Mouse (Mus musculus) heart, embryonic 10.5 days (tissue): ENCODE results near the gene Wdpcp. TPM values are rescaled to one million over a fixed set of nuclear protein-coding genes. Genes with fewer than 3 reads are reported as not detected.

Source experiments
- DNase-seq: peaks from one replicate; pipeline ENCODE4 v3.0.0-alpha.2; 2017; ENCODE audit warnings: low spot score
- H3K27ac ChIP-seq: fragments of 300-500 bp; sonication (generic); 2 replicates; pipeline ENCODE4 v1.5.1; 2016; ENCODE audit warnings: mild to moderate bottlenecking
- H3K27me3 ChIP-seq: fragments of 300-500 bp; sonication (generic); 2 replicates; pipeline ENCODE4 v1.6.1; 2016; ENCODE audit warnings: mild to moderate bottlenecking; ENCODE audit not compliant: poor library complexity, insufficient read depth, severe bottlenecking
- H3K36me3 ChIP-seq: fragments of 300-500 bp; sonication (generic); 2 replicates; pipeline ENCODE4 v1.6.1; 2016; ENCODE audit warnings: mild to moderate bottlenecking, moderate library complexity
- H3K4me1 ChIP-seq: fragments of 300-500 bp; sonication (generic); 2 replicates; pipeline ENCODE4 v1.6.1; 2016; ENCODE audit warnings: mild to moderate bottlenecking
- H3K4me3 ChIP-seq: fragments of 300-500 bp; sonication (generic); 2 replicates; pipeline ENCODE4 v1.5.1; 2016; ENCODE audit warnings: mild to moderate bottlenecking, moderate library complexity
- H3K9me3 ChIP-seq: fragments of 300-500 bp; sonication (generic); 2 replicates; pipeline ENCODE4 v1.6.1; 2016; ENCODE audit warnings: mild to moderate bottlenecking, moderate library complexity
- WGBS: fragments of 180-500 bp; shearing (Covaris S2); methylation state at CpG from one replicate; pipeline ENCODE4 v1.1.7; 2016; 5-methylcytosine and 5-hydroxymethylcytosine counted together
- polyA plus RNA-seq: library from polyadenylated mRNA; unstranded; fragments of >200 nt; fragmentation: Nextera tagmentation; extraction: Ambion mirVana; gene quantifications from 2 replicates; pipeline ENCODE4 v1.2.1, GENCODE M21; 2016

Wdpcp gene
- polyA plus RNA-seq, 1 experiment from 2014 or later, result 7.0 TPM

GRCm38 (mm10) chr11:21581472-21581871 lies 9.4 kb downstream of the Wdpcp start:
- Histone ChIP-seq H3K9me3 (no peaks in the 10 kb centered on the region), H3K27me3 (no peaks in the 10 kb centered on the region), H3K36me3 (no peaks in the 10 kb centered on the region), H3K27ac (no peak overlapping the region), H3K4me3 (no peak overlapping the region), H3K4me1 (0 out of 2 replicates have a peak, but pooled peaks cover 3% of the 10 kb centered on the region)
- 61% methylated on average over 7 of the region's 7 CpGs for WGBS
- no peak for DNase-seq

- Histone ChIP-seq H3K36me3 (no peaks in the 10 kb centered on the region), H3K9me3 (no peaks in the 10 kb centered on the region), H3K27ac (no peak overlapping the region), H3K4me1 (0 out of 2 replicates have a peak, but pooled peaks cover 3% of the 10 kb centered on the region), H3K27me3 (no peaks in the 10 kb centered on the region), H3K4me3 (no peak overlapping the region)
- WGBS, result 41% methylated on average over 1 of the region's 1 CpGs
- DNase-seq, result no peak
These were observed 11.3 kb downstream of the Wdpcp start for GRCm38 (mm10) chr11:21583286-21583685.

- Histone ChIP-seq H3K36me3 (no peaks in the 10 kb centered on the region), H3K27me3 (no peaks in the 10 kb centered on the region), H3K4me3 (no peak overlapping the region), H3K4me1 (no peaks in the 10 kb centered on the region), H3K27ac (no peak overlapping the region), H3K9me3 (no peaks in the 10 kb centered on the region)
- WGBS, result 76% methylated on average over 5 of the region's 5 CpGs
- no peak for DNase-seq
These were observed 30.5 kb downstream of the Wdpcp start for GRCm38 (mm10) chr11:21602497-21602896.

GRCm38 (mm10) chr11:21615915-21616314 lies 43.9 kb downstream of the Wdpcp start:
- H3K4me3 ChIP-seq, result no peak overlapping the region
- no peak for DNase-seq
- no peaks in the 10 kb centered on the region for H3K27me3 ChIP-seq
- no peak overlapping the region for H3K27ac ChIP-seq
- no peaks in the 10 kb centered on the region for H3K9me3 ChIP-seq
- H3K36me3 ChIP-seq, result no peaks in the 10 kb centered on the region
- no peaks in the 10 kb centered on the region for H3K4me1 ChIP-seq

- WGBS, result 64% methylated on average over 9 of the region's 9 CpGs
These were observed 62.3 kb downstream of the Wdpcp start for GRCm38 (mm10) chr11:21634171-21634907.

GRCm38 (mm10) chr11:21638341-21638740 lies 66.3 kb downstream of the Wdpcp start:
- no peaks in the 10 kb centered on the region for H3K27me3 ChIP-seq
- no peak overlapping the region for H3K27ac ChIP-seq
- no peak overlapping the region for H3K4me3 ChIP-seq
- H3K4me1 ChIP-seq, result peaks cover 20% of the 10 kb centered on the region
- no peaks in the 10 kb centered on the region for H3K9me3 ChIP-seq
- 14% methylated on average over 5 of the region's 5 CpGs for WGBS
- DNase-seq, result peak; percentile 79
- no peaks in the 10 kb centered on the region for H3K36me3 ChIP-seq

More at GRCm38 (mm10) chr11:21634171-21634907, 62.3 kb downstream of the Wdpcp start:
- Histone ChIP-seq H3K9me3 (no peaks in the 10 kb centered on the region), H3K36me3 (no peaks in the 10 kb centered on the region), H3K27ac (no peak overlapping the region), H3K4me1 (peaks cover 11% of the 10 kb centered on the region), H3K4me3 (no peak overlapping the region), H3K27me3 (no peaks in the 10 kb centered on the region)
- no peak for DNase-seq

- peak overlapping the region; percentile 62; the same call in 1 of the 2 replicates for H3K27ac ChIP-seq
These were observed 67.5 kb downstream of the Wdpcp start for GRCm38 (mm10) chr11:21639534-21639933.

GRCm38 (mm10) chr11:21644231-21644630 lies 72.2 kb downstream of the Wdpcp start:
- WGBS, result 41% methylated on average over 4 of the region's 4 CpGs
- no peak for DNase-seq
- Histone ChIP-seq H3K9me3 (no peaks in the 10 kb centered on the region), H3K4me1 (peaks cover 15% of the 10 kb centered on the region), H3K27me3 (no peaks in the 10 kb centered on the region), H3K36me3 (no peaks in the 10 kb centered on the region), H3K27ac (peak overlapping the region; percentile 76), H3K4me3 (no peak overlapping the region)

More at GRCm38 (mm10) chr11:21639534-21639933, 67.5 kb downstream of the Wdpcp start:
- H3K9me3 ChIP-seq, result no peaks in the 10 kb centered on the region
- no peak overlapping the region for H3K4me3 ChIP-seq
- H3K27me3 ChIP-seq, result no peaks in the 10 kb centered on the region
- no peak for DNase-seq
- H3K36me3 ChIP-seq, result no peaks in the 10 kb centered on the region
- WGBS, result 11% methylated on average over 2 of the region's 2 CpGs
- peaks cover 25% of the 10 kb centered on the region for H3K4me1 ChIP-seq

- Histone ChIP-seq H3K4me3 (no peak overlapping the region), H3K9me3 (no peaks in the 10 kb centered on the region), H3K27ac (no peak overlapping the region), H3K36me3 (no peaks in the 10 kb centered on the region), H3K4me1 (peaks cover 6% of the 10 kb centered on the region), H3K27me3 (no peaks in the 10 kb centered on the region)
- WGBS, result 86% methylated on average over 3 of the region's 3 CpGs
- no peak for DNase-seq
These were observed 74.1 kb downstream of the Wdpcp start for GRCm38 (mm10) chr11:21646136-21646535.

GRCm38 (mm10) chr11:21658985-21659384 lies 87.0 kb downstream of the Wdpcp start:
- H3K36me3 ChIP-seq, result no peaks in the 10 kb centered on the region
- H3K27ac ChIP-seq, result no peak overlapping the region
- H3K27me3 ChIP-seq, result no peaks in the 10 kb centered on the region
- H3K4me3 ChIP-seq, result no peak overlapping the region
- WGBS, result 59% methylated on average over 3 of the region's 3 CpGs
- H3K9me3 ChIP-seq, result no peaks in the 10 kb centered on the region
- no peak for DNase-seq
- H3K4me1 ChIP-seq, result no peaks in the 10 kb centered on the region

- H3K4me1 ChIP-seq, result no peaks in the 10 kb centered on the region
- no peaks in the 10 kb centered on the region for H3K27me3 ChIP-seq
- H3K4me3 ChIP-seq, result no peak overlapping the region
- no peaks in the 10 kb centered on the region for H3K9me3 ChIP-seq
- no peaks in the 10 kb centered on the region for H3K36me3 ChIP-seq
- 70% methylated on average over 2 of the region's 2 CpGs for WGBS
- H3K27ac ChIP-seq, result no peak overlapping the region
- DNase-seq, result no peak
These were observed 105.0 kb downstream of the Wdpcp start for GRCm38 (mm10) chr11:21677034-21677433.

GRCm38 (mm10) chr11:21688441-21688840 lies 116.4 kb downstream of the Wdpcp start:
- H3K9me3 ChIP-seq, result no peaks in the 10 kb centered on the region
- no peaks in the 10 kb centered on the region for H3K27me3 ChIP-seq
- no peak overlapping the region for H3K27ac ChIP-seq
- no peaks in the 10 kb centered on the region for H3K4me1 ChIP-seq
- WGBS, result 78% methylated on average over 6 of the region's 6 CpGs
- no peak for DNase-seq
- H3K36me3 ChIP-seq, result no peaks in the 10 kb centered on the region
- no peak overlapping the region for H3K4me3 ChIP-seq

GRCm38 (mm10) chr11:21690730-21691129 lies 118.7 kb downstream of the Wdpcp start:
- no peak overlapping the region for H3K27ac ChIP-seq

GRCm38 (mm10) chr11:21694087-21694486 lies 122.1 kb downstream of the Wdpcp start:
- Histone ChIP-seq H3K4me3 (no peak overlapping the region), H3K27ac (no peak overlapping the region), H3K27me3 (no peaks in the 10 kb centered on the region), H3K4me1 (no peaks in the 10 kb centered on the region), H3K36me3 (no peaks in the 10 kb centered on the region), H3K9me3 (no peaks in the 10 kb centered on the region)
- 74% methylated on average over 6 of the region's 6 CpGs for WGBS
- no peak for DNase-seq

More at GRCm38 (mm10) chr11:21690730-21691129, 118.7 kb downstream of the Wdpcp start:
- no peaks in the 10 kb centered on the region for H3K4me1 ChIP-seq
- H3K27me3 ChIP-seq, result no peaks in the 10 kb centered on the region
- H3K36me3 ChIP-seq, result no peaks in the 10 kb centered on the region
- H3K4me3 ChIP-seq, result no peak overlapping the region
- WGBS, result 82% methylated on average over 2 of the region's 2 CpGs
- H3K9me3 ChIP-seq, result no peaks in the 10 kb centered on the region
- DNase-seq, result no peak
